Mouse (Mus musculus): ENCODE results near the gene 2210016F16Rik.
"Not testable (repeated sequence)": the region's sequence is repeated elsewhere in the genome, so short reads cannot be mapped to it uniquely, and the experiment has no call there.

The 2210016F16Rik gene

GRCm38 (mm10) chr13:58372278-58373152 lies 12.5 kb downstream of the 2210016F16Rik start:
- peak; percentile 44 for DNase-seq (ENCODE audit: low spot score)

- no peak for DNase-seq (ENCODE audit: low spot score)
Measured at GRCm38 (mm10) chr13:58368835-58369234, 16.2 kb downstream of the 2210016F16Rik start.

- no peak for DNase-seq (ENCODE audit: low spot score)
Measured at GRCm38 (mm10) chr13:58367641-58368040, 17.4 kb downstream of the 2210016F16Rik start.

DNA sequence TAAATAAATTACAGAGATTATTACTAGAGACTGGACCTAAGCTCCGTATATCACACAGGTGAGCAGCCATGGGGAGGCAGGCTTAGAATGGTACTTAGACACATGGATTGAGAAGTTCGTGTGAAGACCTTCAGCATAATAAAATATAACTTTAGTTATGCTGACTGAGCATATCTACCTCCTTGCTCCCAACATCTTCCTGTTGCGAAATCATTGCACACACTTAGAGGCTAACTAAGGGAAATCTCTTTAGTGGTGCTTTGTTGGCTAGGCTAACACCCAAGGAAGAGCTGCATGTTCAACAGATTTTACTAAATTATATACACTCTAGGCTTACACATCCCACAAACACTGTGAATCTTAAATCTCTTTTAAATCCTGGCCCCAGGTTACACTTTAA lies 18.7 kb downstream of the 2210016F16Rik start:
- DNase-seq (ENCODE audit: low spot score) = no peak

- DNase-seq (ENCODE audit: low spot score) = not testable (repeated sequence)
Measured at GRCm38 (mm10) chr13:58365179-58365578, 19.8 kb downstream of the 2210016F16Rik start.

GRCm38 (mm10) chr13:58364353-58365175 lies 20.5 kb downstream of the 2210016F16Rik start:
- DNase-seq (ENCODE audit: low spot score) = no peak

DNA sequence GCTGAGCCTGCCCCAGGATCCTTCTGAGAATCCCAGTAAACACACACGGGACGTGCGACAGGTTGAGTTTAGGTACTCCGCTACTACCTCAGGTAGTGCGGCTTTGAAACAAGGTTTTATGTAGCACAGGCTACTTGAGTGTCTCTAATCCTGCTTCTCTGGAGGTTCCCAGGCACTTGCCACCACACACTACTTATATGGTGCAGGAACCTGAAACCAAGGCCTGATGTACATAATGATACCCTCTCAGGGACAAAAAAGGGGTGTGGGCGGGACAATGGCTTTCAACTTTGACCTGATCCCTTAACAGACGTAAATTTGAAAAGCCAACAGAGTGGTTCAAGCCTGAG lies 25.7 kb downstream of the 2210016F16Rik start:
- no peak for DNase-seq (ENCODE audit: low spot score)

- DNase-seq (ENCODE audit: low spot score) = peak; percentile 89
Measured at GRCm38 (mm10) chr13:58358629-58359303, 26.3 kb downstream of the 2210016F16Rik start, which contains the start of gene Kif27. TSS of gene Kif27 (minus strand) at chr13:58359122.

DNA sequence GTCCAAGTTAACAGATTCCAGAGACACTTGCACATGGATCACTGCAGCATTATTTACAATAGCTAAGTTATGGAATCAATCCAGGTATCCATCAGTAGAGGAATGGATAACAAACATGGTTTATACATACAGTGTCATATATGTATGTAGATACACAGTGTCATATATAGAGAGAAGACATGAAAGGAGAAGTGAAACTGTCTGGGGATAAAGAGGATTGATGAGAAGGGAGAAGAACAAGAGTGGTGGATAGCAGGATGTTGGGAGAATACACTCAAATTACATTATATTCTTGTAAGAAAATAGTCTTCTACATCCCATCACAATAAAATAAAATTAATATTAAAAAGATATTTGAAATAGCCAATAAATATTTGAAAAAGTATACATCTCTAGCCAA lies 32.0 kb downstream of the 2210016F16Rik start:
- DNase-seq (ENCODE audit: low spot score) = no peak

DNA sequence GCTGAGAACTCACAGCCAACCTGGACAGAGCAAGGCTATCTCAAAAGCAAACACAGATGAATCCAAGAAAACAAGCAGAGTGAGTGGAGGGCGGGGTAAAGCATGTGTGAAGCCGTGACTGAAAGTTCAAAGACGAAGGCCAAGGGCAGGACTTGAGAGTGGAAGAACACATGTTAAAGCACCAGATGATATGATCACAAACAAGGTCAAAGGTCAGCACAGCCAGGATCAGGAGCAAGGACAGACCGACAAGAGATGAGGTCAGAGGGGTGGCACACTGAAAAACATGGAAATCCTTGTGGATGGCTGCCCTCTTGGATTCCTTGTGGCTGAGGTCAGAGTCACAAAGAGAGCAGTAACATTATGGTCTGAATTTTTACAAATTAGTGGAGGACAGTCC lies 34.4 kb downstream of the 2210016F16Rik start:
- DNase-seq (ENCODE audit: low spot score) = no peak

DNA sequence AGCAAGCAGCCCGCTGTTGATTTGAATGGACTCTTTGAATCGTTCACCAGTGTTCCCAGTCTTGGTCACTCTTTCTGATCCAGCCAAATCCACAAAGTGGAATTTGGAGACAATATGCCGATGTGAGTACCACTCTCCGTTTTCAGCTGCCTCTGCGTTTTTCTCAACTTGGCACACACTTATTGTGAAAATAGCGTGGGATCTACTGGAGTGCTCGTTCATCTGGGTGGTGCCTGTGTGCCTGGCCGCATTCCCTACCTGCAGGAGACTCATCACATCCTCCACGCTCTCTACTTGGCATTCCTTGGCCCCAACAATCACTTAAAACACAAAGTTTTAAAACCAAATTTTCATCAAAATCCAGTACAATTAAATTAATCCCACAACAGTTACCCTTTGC lies 40.5 kb downstream of the 2210016F16Rik start:
- DNase-seq (ENCODE audit: low spot score) = no peak

GRCm38 (mm10) chr13:58337456-58337855 lies 47.6 kb downstream of the 2210016F16Rik start:
- DNase-seq (ENCODE audit: low spot score) = no peak

DNA sequence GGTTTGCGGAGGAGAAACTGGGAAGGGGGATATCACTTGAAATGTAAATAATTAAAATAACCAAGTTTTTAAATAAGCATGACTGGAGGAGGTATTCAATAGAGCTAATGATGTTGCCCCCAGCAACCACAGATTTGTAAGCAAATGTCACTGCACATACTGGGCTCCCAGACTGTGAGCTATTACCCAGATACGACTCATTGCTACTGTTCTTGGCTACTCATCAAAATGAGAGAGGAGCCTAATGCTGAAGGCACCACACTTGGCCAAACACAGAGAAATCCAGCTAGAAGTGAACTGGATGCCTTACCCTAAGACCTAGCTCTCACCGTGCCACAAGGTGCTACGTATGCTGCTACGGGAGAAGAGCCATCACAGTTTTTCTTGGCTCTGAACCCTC lies 50.9 kb downstream of the 2210016F16Rik start:
- no peak for DNase-seq (ENCODE audit: low spot score)

Data from lung, postnatal 25 days (tissue).